Mouse (Mus musculus): Measurements from ENCODE around the gene Rnf43. TPM values are rescaled to one million over a fixed set of nuclear protein-coding genes. Genes with fewer than 3 reads are reported as not detected.

The Rnf43 gene
- 7.2 and 8.9 TPM in 2 replicates for polyA plus RNA-seq (2012; rRNA removed)

GRCm38 (mm10) chr11:87662407-87662806, at the start of gene Rnf43:
TSS of gene Rnf43 (plus strand) at chr11:87662722.

GRCm38 (mm10) chr11:87616790-87617474, 45.6 kb upstream of the Rnf43 start, which contains the start of gene Hsf5:
TSS of gene Hsf5 (plus strand) at chr11:87617164.

GRCm38 (mm10) chr11:87737175-87737740, 74.7 kb downstream of the Rnf43 start, which contains the start of gene Supt4a:
TSS of gene Supt4a (plus strand) at chr11:87737552.

GRCm38 (mm10) chr11:87760301-87761081, 98.0 kb downstream of the Rnf43 start, which contains the start of gene Tspoap1:
TSS of gene Tspoap1 (plus strand) at chr11:87760541.

Other genes with a start within 250 kb of the Rnf43 start
- gene Gm11492, start 96.1 kb upstream of the Rnf43 start, polyA plus RNA-seq (2012; rRNA removed): not detected in 2 replicates
- 14.6 and 20.3 TPM in 2 replicates for gene Sept4, start 93.8 kb upstream of the Rnf43 start, polyA plus RNA-seq (2012; rRNA removed)
- 33.1 and 47.8 TPM in 2 replicates for gene Mtmr4, start 70.6 kb upstream of the Rnf43 start, polyA plus RNA-seq (2012; rRNA removed)
- 0.09 and 0.12 TPM in 2 replicates for gene Hsf5, start 45.6 kb upstream of the Rnf43 start, polyA plus RNA-seq (2012; rRNA removed)
- gene Supt4a, start 74.8 kb downstream of the Rnf43 start, polyA plus RNA-seq (2012; rRNA removed): 38.0 and 74.1 TPM in 2 replicates
- gene Tspoap1, start 97.8 kb downstream of the Rnf43 start, polyA plus RNA-seq (2012; rRNA removed): 13.0 and 14.2 TPM in 2 replicates
- 0.19 and 0.31 TPM in 2 replicates for gene Mpo, start 130.9 kb downstream of the Rnf43 start, polyA plus RNA-seq (2012; rRNA removed)
- gene Lpo, start 165.6 kb downstream of the Rnf43 start, polyA plus RNA-seq (2012; rRNA removed): 0.06 and 0.18 TPM in 2 replicates
- gene Mks1, start 190.5 kb downstream of the Rnf43 start, polyA plus RNA-seq (2012; rRNA removed): 19.4 and 25.5 TPM in 2 replicates
- gene Epx, start 212.8 kb downstream of the Rnf43 start, polyA plus RNA-seq (2012; rRNA removed): not detected in 2 replicates
- gene Olfr462, start 229.5 kb downstream of the Rnf43 start, polyA plus RNA-seq (2012; rRNA removed): 0.21 TPM in 1 of 2 replicates, not detected in the other
- gene Olfr463, start 234.7 kb downstream of the Rnf43 start, polyA plus RNA-seq (2012; rRNA removed): not detected in 2 replicates

All from ovary, adult 2 months (tissue).